Mouse (Mus musculus): ENCODE measurements at regions not wholly inside any gene's neighbourhood (a gene's known extent, or its start where the extent isn't known, plus 50 kb on each side); places are given as distances from the start of the nearest gene placed in this dataset.

DNA sequence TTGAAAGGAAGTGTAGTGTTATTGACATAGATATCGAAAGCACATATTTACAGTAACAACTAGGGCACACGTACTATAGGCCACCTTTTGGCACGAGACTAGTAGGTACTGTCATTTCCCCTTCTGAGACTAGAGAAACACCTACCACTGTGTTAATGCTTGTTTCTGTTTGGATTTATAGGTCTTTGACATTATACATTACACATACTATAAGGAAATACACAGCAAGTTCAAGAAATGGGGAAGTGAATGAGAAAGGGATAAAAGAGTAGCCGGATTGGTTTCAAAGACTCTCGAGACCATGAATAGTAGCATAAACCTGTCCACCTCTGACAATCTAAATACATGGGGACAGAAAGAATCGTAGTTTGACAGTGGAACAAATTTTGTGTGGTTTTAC is 900.3 kb upstream of the Pot1a start:
- Histone ChIP-seq H3K9me3 (no peaks in the 10 kb centered on the region), H3K27me3 (no peaks in the 10 kb centered on the region), H3K4me3 (replicated peaks) (no peak overlapping the region), H3K4me1 (replicated peaks) (0 out of 2 replicates have a peak, but pooled peaks cover 3% of the 10 kb centered on the region), H3K9ac (replicated peaks) (no peak overlapping the region), H3K4me2 (replicated peaks) (no peak overlapping the region), H3K27ac (no peak overlapping the region), H3K36me3 (no peaks in the 10 kb centered on the region)
- 90% methylated on average over 6 of the region's 6 CpGs for WGBS
- no peak for ATAC-seq

DNA sequence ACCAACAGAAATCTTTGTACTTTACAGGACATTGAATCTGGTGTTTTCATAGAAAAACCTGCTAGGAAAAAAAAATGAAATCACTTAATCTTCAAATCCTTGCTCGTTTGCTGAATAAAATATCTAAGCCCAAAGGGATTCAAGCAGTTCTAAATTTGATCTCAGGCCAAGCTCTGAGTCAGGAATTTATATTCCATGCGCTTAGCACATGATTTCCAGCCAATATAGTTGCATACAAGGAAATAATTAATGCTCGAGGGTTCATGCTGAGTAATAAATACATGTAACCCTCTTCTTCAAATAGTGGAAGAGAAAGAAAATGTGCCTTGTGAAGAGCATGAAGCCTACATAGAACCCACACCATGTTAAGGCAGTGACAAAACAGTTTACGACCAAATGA is 899.8 kb upstream of the Pot1a start:
- H3K9me3 ChIP-seq = no peaks in the 10 kb centered on the region
- H3K4me2 ChIP-seq (replicated peaks) = no peak overlapping the region
- no peak overlapping the region for H3K27ac ChIP-seq
- ATAC-seq = no peak
- H3K4me3 ChIP-seq (replicated peaks) = no peak overlapping the region
- no peak overlapping the region for H3K9ac ChIP-seq (replicated peaks)
- H3K27me3 ChIP-seq = no peaks in the 10 kb centered on the region
- 65% methylated on average over 4 of the region's 4 CpGs for WGBS
- no peaks in the 10 kb centered on the region for H3K36me3 ChIP-seq
- H3K4me1 ChIP-seq (replicated peaks) = 0 out of 2 replicates have a peak, but pooled peaks cover 3% of the 10 kb centered on the region

DNA sequence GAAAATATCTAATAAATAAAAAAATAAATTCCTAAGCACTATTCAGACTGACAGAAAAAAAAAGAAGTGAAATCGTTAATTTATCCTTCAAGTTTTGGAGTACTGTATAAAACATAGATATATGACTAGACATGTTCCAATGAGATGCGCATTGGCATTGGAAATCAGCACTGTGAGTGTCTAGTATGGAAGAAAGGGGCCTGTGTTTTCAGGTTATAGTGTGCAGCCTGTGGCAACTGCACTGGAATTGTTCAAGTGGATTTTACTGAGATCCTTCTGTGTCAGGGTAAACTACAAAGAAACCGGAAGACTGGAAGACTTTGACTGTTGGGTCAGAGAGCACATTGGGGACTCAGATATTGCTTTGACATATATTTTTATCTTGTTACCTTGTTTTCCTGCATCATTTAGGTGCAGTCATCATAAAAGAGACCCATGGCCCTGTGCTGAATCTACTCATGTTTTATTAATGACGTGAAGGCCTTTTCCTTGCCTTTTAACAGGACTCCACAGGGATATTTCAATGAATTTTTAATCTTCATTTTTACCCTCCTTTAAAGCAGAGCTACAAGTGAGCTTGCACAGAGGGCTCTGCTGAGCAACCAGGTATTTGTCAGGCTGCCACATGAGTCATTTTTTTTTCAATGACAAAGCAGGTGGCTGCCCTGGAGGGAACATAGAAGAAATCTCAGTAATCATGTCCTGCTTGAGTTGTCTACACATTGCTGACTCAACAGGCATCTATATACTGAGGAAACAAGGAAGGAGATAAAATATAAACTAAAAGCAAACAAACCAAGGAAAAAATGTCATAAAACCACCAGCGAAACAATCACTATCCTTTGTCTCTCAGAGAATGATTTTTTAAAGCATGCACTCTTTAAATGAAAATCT is 899.2 kb upstream of the Pot1a start:
- no peaks in the 10 kb centered on the region for H3K9me3 ChIP-seq
- peak; percentile 89 for ATAC-seq
- no peak overlapping the region for H3K9ac ChIP-seq (replicated peaks)
- H3K4me3 ChIP-seq (replicated peaks) = no peak overlapping the region
- H3K27ac ChIP-seq = no peak overlapping the region
- H3K36me3 ChIP-seq = no peaks in the 10 kb centered on the region
- H3K4me2 ChIP-seq (replicated peaks) = no peak overlapping the region
- 86% methylated on average over 5 of the region's 5 CpGs for WGBS
- H3K4me1 ChIP-seq (replicated peaks) = 0 out of 2 replicates have a peak, but pooled peaks cover 3% of the 10 kb centered on the region
- no peaks in the 10 kb centered on the region for H3K27me3 ChIP-seq

All from midbrain, embryonic 13.5 days (tissue).